Mouse (Mus musculus): ENCODE results near the gene Mrpl43. TPM values are rescaled to one million over a fixed set of nuclear protein-coding genes. Genes with fewer than 3 reads are reported as not detected.

Gene Mrpl43
- polyA plus RNA-seq, 1 experiment from 2014 or later, result 92.9 TPM

- Histone ChIP-seq H3K4me3 (ENCODE audit: low read depth, low read length) (peak overlapping the region; percentile 36), H3K4me2 (ENCODE audit: low read length) (peak overlapping the region; percentile 68), H3K36me3 (ENCODE audit: control insufficient read depth, insufficient read depth, low read length) (peaks cover 5% of the 10 kb centered on the region), H3K27me3 (ENCODE audit: control insufficient read depth, insufficient read depth, low read depth, low read length) (no peaks in the 10 kb centered on the region), H3K9ac (ENCODE audit: low read depth, low read length) (peak overlapping the region; percentile 58), H3K4me1 (ENCODE audit: control insufficient read depth, insufficient read depth, low read length) (peaks cover 31% of the 10 kb centered on the region), H3K27ac (ENCODE audit: low read length) (peak overlapping the region; percentile 90), H3K9me3 (replicated peaks; ENCODE audit: control insufficient read depth, low read length, poor library complexity, severe bottlenecking) (no peaks in the 10 kb centered on the region)
- peak; percentile 13; the same call in 1 of the 2 replicates for ATAC-seq
- 1% methylated on average over 33 of the region's 34 CpGs for WGBS
These were observed 9.5 kb upstream of the Mrpl43 start for GRCm38 (mm10) chr19:45015518-45016281.

- Histone ChIP-seq H3K36me3 (ENCODE audit: control insufficient read depth, insufficient read depth, low read length) (peaks cover 8% of the 10 kb centered on the region), H3K9me3 (replicated peaks; ENCODE audit: control insufficient read depth, low read length, poor library complexity, severe bottlenecking) (no peaks in the 10 kb centered on the region), H3K4me1 (ENCODE audit: control insufficient read depth, insufficient read depth, low read length) (peaks cover 31% of the 10 kb centered on the region), H3K27me3 (ENCODE audit: control insufficient read depth, insufficient read depth, low read depth, low read length) (no peaks in the 10 kb centered on the region), H3K4me3 (ENCODE audit: low read depth, low read length) (peak overlapping the region; percentile 36), H3K27ac (ENCODE audit: low read length) (no peak overlapping the region), H3K4me2 (ENCODE audit: low read length) (peak overlapping the region; percentile 68), H3K9ac (ENCODE audit: low read depth, low read length) (peak overlapping the region; percentile 58)
- ATAC-seq, result no peak
- under 1% methylated on average over 22 of the region's 25 CpGs for WGBS
These were observed 8.8 kb upstream of the Mrpl43 start for GRCm38 (mm10) chr19:45014981-45015402.

GRCm38 (mm10) chr19:45014335-45014971, 8.2 kb upstream of the Mrpl43 start, which contains the start of gene Lzts2:
Gene Lzts2, plus strand, starts transcription at chr19:45014414.
- no peaks in the 10 kb centered on the region for H3K9me3 ChIP-seq (replicated peaks; ENCODE audit: control insufficient read depth, low read length, poor library complexity, severe bottlenecking)
- no peak within 1 kb of the TSS for H3K27ac ChIP-seq (ENCODE audit: low read length)
- H3K4me3 ChIP-seq (ENCODE audit: low read depth, low read length), result peak within 1 kb of the TSS; percentile 36
- H3K9ac ChIP-seq (ENCODE audit: low read depth, low read length), result peak within 1 kb of the TSS; percentile 58
- peaks cover 31% of the 10 kb centered on the region for H3K4me1 ChIP-seq (ENCODE audit: control insufficient read depth, insufficient read depth, low read length)
- 16% methylated on average over 10 of the region's 10 CpGs for WGBS
- H3K27me3 ChIP-seq (ENCODE audit: control insufficient read depth, insufficient read depth, low read depth, low read length), result no peaks in the 10 kb centered on the region
- H3K4me2 ChIP-seq (ENCODE audit: low read length), result peak within 1 kb of the TSS; percentile 68
- H3K36me3 ChIP-seq (ENCODE audit: control insufficient read depth, insufficient read depth, low read length), result peaks cover 8% of the 10 kb centered on the region
- no peak for ATAC-seq

- ATAC-seq, result no peak
These were observed 7.5 kb upstream of the Mrpl43 start for GRCm38 (mm10) chr19:45013581-45014225.

GRCm38 (mm10) chr19:45012636-45013035, 6.4 kb upstream of the Mrpl43 start:
- H3K4me2 ChIP-seq (ENCODE audit: low read length), result no peak overlapping the region
- no peak overlapping the region for H3K4me3 ChIP-seq (ENCODE audit: low read depth, low read length)
- 0 out of 2 replicates have a peak overlapping the region, but pooled peaks have one; percentile 38 for H3K9ac ChIP-seq (ENCODE audit: low read depth, low read length)
- no peaks in the 10 kb centered on the region for H3K9me3 ChIP-seq (replicated peaks; ENCODE audit: control insufficient read depth, low read length, poor library complexity, severe bottlenecking)
- ATAC-seq, result no peak
- peak overlapping the region; percentile 73 for H3K27ac ChIP-seq (ENCODE audit: low read length)
- 33% methylated on average over 6 of the region's 6 CpGs for WGBS
- H3K36me3 ChIP-seq (ENCODE audit: control insufficient read depth, insufficient read depth, low read length), result peaks cover 8% of the 10 kb centered on the region
- peaks cover 24% of the 10 kb centered on the region for H3K4me1 ChIP-seq (ENCODE audit: control insufficient read depth, insufficient read depth, low read length)
- H3K27me3 ChIP-seq (ENCODE audit: control insufficient read depth, insufficient read depth, low read depth, low read length), result no peaks in the 10 kb centered on the region

More at GRCm38 (mm10) chr19:45013581-45014225, 7.5 kb upstream of the Mrpl43 start:
- Histone ChIP-seq H3K4me2 (ENCODE audit: low read length) (no peak overlapping the region), H3K4me3 (ENCODE audit: low read depth, low read length) (no peak overlapping the region), H3K4me1 (ENCODE audit: control insufficient read depth, insufficient read depth, low read length) (peaks cover 27% of the 10 kb centered on the region), H3K27ac (ENCODE audit: low read length) (no peak overlapping the region), H3K27me3 (ENCODE audit: control insufficient read depth, insufficient read depth, low read depth, low read length) (no peaks in the 10 kb centered on the region), H3K36me3 (ENCODE audit: control insufficient read depth, insufficient read depth, low read length) (peaks cover 8% of the 10 kb centered on the region), H3K9ac (ENCODE audit: low read depth, low read length) (no peak overlapping the region), H3K9me3 (replicated peaks; ENCODE audit: control insufficient read depth, low read length, poor library complexity, severe bottlenecking) (no peaks in the 10 kb centered on the region)
- WGBS, result 70% methylated on average over 6 of the region's 6 CpGs

GRCm38 (mm10) chr19:45012219-45012618, 6.0 kb upstream of the Mrpl43 start:
- ATAC-seq, result no peak

GRCm38 (mm10) chr19:45010646-45011045, 4.4 kb upstream of the Mrpl43 start:
- ATAC-seq, result no peak
- H3K9me3 ChIP-seq (replicated peaks; ENCODE audit: control insufficient read depth, low read length, poor library complexity, severe bottlenecking), result no peaks in the 10 kb centered on the region
- H3K9ac ChIP-seq (ENCODE audit: low read depth, low read length), result no peak overlapping the region
- WGBS, result 93% methylated on average over 4 of the region's 4 CpGs
- peaks cover 8% of the 10 kb centered on the region for H3K36me3 ChIP-seq (ENCODE audit: control insufficient read depth, insufficient read depth, low read length)
- no peak overlapping the region for H3K4me2 ChIP-seq (ENCODE audit: low read length)
- no peak overlapping the region for H3K4me3 ChIP-seq (ENCODE audit: low read depth, low read length)
- no peaks in the 10 kb centered on the region for H3K27me3 ChIP-seq (ENCODE audit: control insufficient read depth, insufficient read depth, low read depth, low read length)
- no peak overlapping the region for H3K27ac ChIP-seq (ENCODE audit: low read length)
- H3K4me1 ChIP-seq (ENCODE audit: control insufficient read depth, insufficient read depth, low read length), result peaks cover 18% of the 10 kb centered on the region

More at GRCm38 (mm10) chr19:45012219-45012618, 6.0 kb upstream of the Mrpl43 start:
- Histone ChIP-seq H3K9me3 (replicated peaks; ENCODE audit: control insufficient read depth, low read length, poor library complexity, severe bottlenecking) (no peaks in the 10 kb centered on the region), H3K4me1 (ENCODE audit: control insufficient read depth, insufficient read depth, low read length) (peaks cover 28% of the 10 kb centered on the region), H3K4me3 (ENCODE audit: low read depth, low read length) (no peak overlapping the region), H3K27ac (ENCODE audit: low read length) (peak overlapping the region; percentile 73), H3K36me3 (ENCODE audit: control insufficient read depth, insufficient read depth, low read length) (peaks cover 8% of the 10 kb centered on the region), H3K4me2 (ENCODE audit: low read length) (no peak overlapping the region), H3K9ac (ENCODE audit: low read depth, low read length) (0 out of 2 replicates have a peak overlapping the region, but pooled peaks have one; percentile 38), H3K27me3 (ENCODE audit: control insufficient read depth, insufficient read depth, low read depth, low read length) (no peaks in the 10 kb centered on the region)
- 73% methylated on average over 8 of the region's 8 CpGs for WGBS

- H3K4me3 ChIP-seq (ENCODE audit: low read depth, low read length), result peak overlapping the region; percentile 94
- no peaks in the 10 kb centered on the region for H3K9me3 ChIP-seq (replicated peaks; ENCODE audit: control insufficient read depth, low read length, poor library complexity, severe bottlenecking)
- peak overlapping the region; percentile 91; the same call in 1 of the 2 replicates for H3K9ac ChIP-seq (ENCODE audit: low read depth, low read length)
- peak overlapping the region; percentile 87; the same call in 1 of the 2 replicates for H3K27ac ChIP-seq (ENCODE audit: low read length)
- H3K27me3 ChIP-seq (ENCODE audit: control insufficient read depth, insufficient read depth, low read depth, low read length), result no peaks in the 10 kb centered on the region
- H3K4me1 ChIP-seq (ENCODE audit: control insufficient read depth, insufficient read depth, low read length), result peaks cover 15% of the 10 kb centered on the region
- 94% methylated on average over 20 of the region's 20 CpGs for WGBS
- peaks cover 14% of the 10 kb centered on the region for H3K36me3 ChIP-seq (ENCODE audit: control insufficient read depth, insufficient read depth, low read length)
- ATAC-seq, result no peak
- H3K4me2 ChIP-seq (ENCODE audit: low read length), result peak overlapping the region; percentile 87
These were observed 1.4 kb upstream of the Mrpl43 start for GRCm38 (mm10) chr19:45007425-45008191.

All from midbrain, embryonic 16.5 days (tissue).